Mouse (Mus musculus): ENCODE results near the gene Nupl2. TPM values are rescaled to one million over a fixed set of nuclear protein-coding genes. Genes with fewer than 3 reads are reported as not detected.

Gene Nupl2
- total RNA-seq (2015) (3.9 and 7.7 TPM in 2 replicates), total RNA-seq (2017) (4.4 and 4.5 TPM in 2 replicates)

DNA sequence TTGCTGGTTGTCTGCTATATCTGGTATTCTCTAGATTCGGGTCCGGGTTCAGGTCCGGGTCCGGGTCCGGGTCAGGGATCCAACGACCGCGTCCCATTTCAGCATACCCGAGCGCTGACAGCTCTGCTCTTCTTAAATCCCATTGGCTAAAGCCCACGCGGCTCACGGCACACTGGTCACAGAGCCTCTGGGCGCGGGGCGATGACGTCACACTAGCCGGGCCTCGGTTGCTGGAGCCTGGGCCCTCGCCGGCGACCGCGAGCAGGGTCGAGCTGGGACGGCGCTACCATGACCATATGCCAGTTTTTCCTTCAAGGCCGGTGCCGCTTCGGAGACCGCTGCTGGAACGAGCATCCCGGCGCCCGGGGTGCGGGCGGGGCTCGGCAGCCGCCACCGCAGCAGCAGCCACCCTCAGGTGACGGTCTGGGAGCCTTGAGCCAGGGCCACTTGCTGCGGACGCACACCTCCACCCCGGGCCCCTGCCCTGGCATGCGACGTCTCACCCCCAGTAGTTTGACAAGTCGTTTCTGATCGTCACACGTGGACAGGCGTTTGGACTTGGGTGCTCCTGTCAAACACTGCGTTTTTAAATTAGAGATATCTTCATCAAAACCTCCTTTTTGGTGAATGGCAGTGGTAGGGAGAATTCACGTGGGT lies at the start of gene Nupl2:
Gene Nupl2 (plus strand): TSS at position 175 of the 657 bp plus-strand sequence.
- peak; percentile 100 for ATAC-seq (ENCODE audit: poor library complexity, severe bottlenecking)

DNA sequence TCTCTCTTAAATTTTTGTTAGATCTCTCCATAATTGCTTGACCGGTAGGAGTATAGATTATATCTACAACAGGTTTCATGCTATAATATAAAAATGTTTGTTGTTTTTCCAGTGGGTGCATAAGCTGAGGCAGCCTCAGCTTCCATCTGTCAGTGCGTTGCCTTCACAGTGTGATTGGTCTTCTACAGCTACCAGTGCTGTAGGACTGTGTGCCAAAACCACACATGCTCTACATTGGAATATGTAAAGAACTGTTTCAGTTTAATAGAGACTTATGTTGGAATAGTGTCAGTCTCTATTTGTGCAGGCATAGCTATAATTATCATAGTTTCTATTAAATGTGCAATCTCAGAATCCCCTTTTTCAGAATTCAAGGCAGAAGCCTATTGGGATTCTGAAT lies 42.5 kb upstream of the Nupl2 start:
- no peak for ATAC-seq (ENCODE audit: poor library complexity, severe bottlenecking)

DNA sequence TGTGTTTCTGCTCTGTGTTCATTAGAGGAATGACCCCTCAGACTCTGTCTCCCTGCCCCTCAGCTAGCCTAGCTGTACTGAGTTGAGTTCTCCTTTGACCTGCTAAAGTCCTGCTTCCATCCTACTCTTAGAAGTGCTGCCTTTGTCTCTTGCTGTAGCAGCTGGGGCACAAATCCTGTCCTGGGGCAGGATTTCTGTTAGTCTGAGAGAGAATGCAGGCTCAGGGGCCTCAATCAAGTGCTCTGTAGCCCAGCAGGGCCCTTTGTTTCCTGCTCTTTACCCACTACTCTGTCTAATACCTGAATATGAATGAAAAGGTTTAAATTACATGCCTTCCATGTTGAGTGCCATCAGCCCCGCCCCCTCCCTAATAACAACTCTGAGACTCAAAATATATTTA lies 40.6 kb upstream of the Nupl2 start:
- no peak for ATAC-seq (ENCODE audit: poor library complexity, severe bottlenecking)

DNA sequence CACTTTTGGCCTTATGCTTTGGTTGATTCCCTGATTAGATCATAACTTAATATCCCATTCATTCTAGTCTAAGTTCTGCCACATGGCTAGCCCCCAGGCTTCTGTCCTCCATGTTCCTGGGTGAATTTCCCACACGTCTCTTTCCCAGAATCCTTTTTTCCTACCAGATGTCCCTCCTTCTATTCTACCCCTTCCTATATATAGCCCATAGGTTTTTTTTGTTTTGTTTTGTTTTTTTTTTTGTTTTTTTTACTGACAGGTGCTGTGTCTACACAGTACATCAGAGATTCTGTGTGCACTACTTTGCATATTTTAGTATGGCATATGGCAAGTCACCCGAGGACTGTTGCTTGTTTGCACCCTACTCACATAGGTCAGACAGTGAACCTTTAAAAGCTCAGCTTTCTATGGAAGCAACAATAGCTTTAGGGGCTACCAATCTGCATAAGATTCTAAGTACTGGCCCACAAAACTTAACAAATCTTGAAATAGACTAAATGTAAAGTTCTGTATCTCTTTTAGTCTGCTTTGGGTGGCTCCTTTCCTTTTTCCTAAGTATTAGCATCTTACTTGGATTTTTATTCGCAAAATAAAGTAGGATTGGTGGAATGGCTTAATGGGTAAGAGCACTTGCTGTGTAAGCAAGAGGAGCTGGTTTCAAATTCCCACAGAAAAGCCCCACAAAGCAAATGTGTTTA lies 40.0 kb upstream of the Nupl2 start:
- no peak for ATAC-seq (ENCODE audit: poor library complexity, severe bottlenecking)

DNA sequence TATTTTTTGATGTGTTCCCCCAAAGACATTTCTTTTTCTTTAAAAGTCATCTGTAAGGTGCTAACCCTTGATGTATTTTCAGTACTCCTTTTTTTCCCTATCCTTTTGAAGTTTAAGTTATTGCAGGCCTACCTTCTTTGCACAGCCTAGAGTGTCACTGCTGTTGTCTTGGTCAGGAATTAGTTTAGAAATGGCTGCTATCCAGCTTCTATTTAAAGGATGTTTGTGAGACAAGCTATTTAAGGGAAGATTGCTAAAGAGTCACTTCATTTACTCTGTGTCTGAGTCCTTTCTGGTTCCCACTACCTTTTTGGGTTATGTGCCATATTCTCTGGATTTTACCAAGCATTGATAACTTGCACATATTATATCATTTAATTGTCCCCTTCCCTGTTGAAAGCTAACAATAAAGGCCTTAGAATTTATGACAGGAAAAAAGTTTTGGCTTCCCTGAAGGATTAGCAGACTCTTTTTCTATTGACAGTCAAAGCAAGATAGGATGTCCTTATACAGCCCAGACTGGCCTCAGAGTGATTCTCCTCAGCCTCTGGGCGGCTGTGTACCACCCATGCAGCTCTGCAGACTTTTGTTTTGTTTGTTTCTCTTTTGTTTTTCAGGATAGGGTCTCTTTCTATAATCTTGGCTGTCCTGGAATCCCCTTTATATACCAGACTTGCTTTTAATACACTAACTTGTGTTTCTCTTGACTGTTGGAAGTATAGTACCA lies 38.7 kb upstream of the Nupl2 start:
- no peak for ATAC-seq (ENCODE audit: poor library complexity, severe bottlenecking)

DNA sequence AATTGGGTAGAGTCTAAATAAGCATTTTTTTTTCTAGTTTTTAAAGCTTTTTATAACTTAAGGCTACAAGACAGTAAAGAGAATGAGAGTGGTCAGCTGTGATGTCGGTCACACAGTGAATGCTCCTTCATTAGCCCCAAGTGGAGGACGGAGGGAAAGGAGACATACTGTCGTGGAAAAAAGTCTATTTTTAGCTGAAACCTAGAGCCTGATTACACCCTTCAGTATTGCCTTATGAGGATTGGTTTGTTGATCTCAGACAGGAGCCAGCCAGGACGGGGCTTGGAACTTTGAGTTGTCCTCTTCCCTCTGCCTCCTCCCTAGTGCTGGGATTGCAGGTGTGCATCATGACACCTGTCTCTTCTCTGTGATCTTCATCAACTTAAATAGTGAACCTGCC lies 37.8 kb upstream of the Nupl2 start:
- no peak for ATAC-seq (ENCODE audit: poor library complexity, severe bottlenecking)

DNA sequence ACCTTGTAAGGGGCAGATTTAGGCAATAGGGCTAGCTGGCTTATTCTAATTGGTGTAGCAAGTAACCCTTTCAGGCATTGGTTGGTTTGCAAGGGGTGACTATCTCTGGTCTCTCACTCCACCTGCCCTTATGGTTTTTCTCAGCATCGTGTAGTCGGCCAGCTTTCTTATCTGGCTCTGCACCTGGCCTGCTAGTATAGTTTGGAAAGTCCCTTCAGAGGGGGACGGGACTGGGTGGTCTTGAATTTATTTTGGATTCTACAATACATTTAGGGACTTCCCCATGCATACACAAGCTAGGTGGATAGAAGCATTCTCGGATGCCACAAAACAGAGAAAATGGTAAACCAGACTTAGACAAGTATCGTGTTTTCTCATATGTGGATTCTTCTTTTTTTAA lies 17.8 kb upstream of the Nupl2 start:
- ATAC-seq (ENCODE audit: poor library complexity, severe bottlenecking), result no peak

DNA sequence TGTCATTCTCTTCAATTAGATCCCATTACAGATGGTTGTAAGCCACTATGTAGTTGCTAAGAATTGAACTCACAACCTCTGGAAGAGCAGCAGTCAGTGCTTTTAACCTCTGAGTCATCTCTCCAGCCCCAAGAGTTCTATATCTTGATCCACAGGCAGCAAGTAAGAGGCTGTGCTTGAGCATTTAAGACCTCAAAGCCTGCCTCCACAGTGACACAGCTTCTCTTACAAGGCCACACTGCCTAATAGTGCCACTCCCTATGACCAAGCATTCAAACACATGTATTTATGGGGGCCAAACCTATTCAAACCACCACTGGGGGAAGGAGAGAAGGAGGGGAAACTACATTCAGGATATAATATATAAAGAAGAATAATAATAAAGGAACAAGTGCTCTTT lies 12.6 kb upstream of the Nupl2 start:
- no peak for ATAC-seq (ENCODE audit: poor library complexity, severe bottlenecking)

DNA sequence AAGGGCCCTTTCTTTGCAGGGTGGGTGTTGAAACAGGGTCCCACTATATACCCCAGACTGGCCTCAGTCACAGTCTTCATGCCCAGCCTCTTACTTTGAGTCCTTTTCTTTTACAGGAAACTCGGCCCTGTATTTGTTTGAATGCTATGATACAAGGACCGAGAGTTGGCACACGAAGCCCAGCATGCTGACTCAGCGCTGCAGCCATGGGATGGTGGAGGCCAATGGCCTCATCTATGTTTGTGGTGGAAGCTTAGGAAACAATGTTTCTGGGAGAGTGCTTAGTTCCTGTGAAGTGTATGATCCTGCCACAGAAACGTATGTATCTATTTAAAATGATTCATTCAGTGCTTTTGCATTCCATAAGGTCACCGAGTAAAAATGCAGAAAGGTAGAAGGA lies 8.0 kb upstream of the Nupl2 start:
- ATAC-seq (ENCODE audit: poor library complexity, severe bottlenecking), result no peak

DNA sequence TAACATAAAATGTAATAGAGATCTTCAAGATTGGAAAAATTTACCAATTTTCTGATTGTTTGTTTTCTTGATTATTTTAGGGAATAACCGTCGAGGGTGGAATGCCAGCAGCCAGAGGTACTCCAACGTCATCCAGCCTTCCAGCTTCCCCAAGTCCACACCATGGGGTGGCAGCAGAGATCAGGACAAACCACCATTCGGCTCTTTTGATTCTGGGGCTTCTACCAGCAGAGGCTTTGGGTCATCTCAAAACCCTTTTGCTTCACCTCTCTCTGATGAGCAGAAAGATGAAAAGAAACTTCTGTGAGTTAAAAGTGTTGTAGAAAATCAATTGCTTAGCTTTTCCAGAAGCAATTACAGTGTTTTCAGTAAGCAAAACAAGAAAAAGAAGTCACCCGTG lies 2.5 kb downstream of the Nupl2 start:
- no peak for ATAC-seq (ENCODE audit: poor library complexity, severe bottlenecking)

DNA sequence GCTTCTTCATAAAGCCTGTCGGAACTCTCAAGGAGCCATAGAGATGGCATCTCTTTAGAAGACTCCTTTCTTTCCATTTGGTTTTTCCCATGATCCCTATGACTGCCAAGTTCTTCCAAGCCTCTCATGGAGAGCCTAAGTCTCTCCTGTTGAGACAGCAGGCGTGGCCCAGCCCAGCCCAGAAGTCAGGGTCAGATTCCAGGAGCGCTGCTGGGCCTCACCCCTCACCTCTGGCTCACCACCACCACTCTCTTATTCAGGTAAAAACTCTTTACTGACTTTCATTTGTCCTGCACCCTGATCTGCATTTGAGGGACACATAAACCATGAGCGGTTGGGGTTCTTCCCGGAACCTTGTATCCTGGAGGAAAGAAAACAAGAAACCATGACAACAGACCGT lies 5.1 kb downstream of the Nupl2 start:
- ATAC-seq (ENCODE audit: poor library complexity, severe bottlenecking), result no peak

DNA sequence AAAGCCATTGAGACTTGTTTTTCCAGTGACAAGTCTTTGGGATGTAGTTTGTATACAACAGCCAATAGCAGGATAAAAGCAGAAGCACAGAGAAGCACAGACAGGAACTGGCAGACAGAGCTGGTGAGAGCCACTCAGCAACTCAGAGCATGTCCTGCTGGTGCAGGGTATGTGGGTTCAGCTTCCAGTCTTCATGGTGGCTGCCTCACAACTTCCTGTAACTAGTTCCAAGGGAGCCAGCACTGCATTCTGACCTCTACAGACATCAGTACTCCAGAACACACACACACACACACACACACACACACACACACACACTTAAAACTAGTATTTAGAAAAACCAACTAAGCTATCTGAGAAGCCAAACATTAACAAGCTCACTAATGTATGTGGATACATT lies 7.3 kb downstream of the Nupl2 start:
- no peak for ATAC-seq (ENCODE audit: poor library complexity, severe bottlenecking)

DNA sequence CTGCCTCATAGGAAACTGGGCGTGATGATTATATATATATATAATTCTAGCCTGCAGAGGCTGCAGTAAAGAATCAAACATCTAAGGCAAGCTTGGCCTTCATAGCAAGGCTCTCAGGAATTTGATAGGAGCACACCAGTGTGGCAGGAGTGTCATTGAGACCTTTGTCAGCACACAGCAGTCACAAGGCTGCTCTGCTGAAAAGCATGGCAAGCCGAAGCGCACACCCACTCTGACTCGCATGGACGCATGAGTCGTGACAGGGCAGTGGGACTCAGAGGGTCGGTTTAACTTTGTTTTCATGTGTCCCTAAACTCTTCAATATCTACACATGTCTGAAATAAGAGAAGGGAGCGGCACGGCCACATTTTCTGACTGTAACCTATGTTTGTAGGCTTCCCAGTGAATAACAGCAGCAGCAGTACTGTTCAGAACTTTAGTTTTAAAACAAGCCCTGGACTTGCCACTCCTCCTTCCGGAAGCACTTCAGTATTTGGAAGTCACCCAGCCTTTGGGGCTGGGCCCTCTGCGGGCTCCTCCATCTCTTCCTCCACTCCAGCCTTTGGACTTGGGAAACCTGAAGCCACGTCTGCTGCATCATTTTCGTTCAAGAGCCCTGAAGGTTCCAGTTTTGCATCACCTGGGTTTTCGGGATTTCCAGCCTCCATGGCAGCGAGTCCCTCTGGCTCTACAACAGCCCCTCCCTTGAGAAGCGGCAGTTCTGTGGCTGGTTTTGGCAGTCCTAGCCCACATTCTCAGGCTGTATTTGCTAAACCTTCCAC lies 16.9 kb downstream of the Nupl2 start:
- ATAC-seq (ENCODE audit: poor library complexity, severe bottlenecking), result no peak

DNA sequence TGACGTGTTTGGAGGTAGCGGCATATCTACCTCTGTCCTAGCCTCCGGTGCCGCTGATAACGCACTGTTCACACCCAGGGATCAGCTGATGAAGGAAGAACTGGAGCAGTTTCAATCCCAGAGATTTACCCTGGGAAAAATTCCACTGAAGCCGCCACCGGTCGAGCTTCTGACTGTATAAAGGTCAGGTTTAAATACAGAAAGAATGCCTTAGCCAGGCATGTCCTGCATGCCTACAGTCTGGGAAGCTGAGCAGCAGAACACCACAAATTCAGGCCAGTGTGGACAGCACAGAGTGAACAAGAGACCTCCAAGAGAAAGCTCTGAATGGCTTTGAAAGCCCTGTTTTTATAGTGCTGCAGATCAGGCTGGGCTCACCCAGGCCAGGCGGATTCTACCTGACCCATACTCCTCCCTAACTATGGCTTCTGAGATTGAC lies 17.6 kb downstream of the Nupl2 start:
- no peak for ATAC-seq (ENCODE audit: poor library complexity, severe bottlenecking)

DNA sequence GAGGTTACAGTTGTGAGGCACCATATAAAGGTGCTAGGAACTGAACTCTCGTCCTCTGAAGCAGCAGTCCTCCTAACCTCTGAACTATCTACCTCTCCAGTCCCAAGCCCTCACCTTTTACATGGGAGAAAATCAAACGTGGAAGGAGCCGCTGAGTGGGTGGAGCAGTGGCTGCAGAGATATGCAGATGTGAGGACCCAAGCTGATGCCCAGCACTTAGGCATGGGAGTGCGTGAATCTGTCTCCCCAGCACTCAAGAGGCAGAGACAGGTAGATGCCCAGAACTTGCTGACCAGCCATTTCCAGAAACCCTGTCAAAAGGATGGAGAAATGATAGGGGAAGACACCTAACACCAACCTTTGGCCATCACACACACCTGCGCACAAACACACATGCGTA lies 18.3 kb downstream of the Nupl2 start:
- ATAC-seq (ENCODE audit: poor library complexity, severe bottlenecking), result no peak

DNA sequence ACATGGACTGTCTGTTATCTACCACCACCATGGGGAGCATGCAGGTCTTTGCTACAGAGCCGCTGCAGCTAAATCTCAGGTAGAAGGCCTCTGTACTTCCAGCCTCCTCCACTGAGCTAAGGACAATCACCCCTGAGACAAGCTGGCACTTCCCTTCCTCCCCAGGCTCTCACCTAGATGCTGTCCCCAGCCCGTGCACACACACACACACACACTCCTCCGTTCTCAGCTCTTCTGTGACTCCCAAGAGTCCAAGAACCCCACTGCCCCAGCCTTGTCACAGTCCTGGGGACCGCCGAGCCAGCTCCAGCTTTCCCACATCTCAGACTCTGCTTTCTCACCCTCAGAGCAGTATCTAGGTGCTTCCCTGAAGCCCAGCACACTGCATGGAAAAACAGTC lies 19.2 kb downstream of the Nupl2 start:
- ATAC-seq (ENCODE audit: poor library complexity, severe bottlenecking), result no peak

DNA sequence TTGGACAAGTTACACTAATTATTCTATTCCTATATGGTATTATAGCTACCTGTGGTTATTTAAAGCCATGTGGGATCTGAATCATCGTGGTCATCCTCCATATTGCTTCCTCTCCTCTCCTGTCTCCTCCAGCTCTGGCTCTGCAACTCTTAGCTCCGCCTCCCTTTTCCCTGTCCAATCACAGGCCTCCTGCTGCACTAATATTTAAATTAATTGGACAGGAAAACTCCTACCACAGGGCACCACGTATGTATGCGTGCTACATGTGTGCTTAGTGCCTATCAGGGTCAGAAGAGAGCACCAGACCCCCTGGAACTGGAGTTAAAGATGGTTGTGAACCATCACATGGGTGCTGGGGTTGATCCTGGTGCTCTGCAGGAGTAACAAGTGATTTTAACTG lies 23.7 kb downstream of the Nupl2 start:
- ATAC-seq (ENCODE audit: poor library complexity, severe bottlenecking), result no peak

DNA sequence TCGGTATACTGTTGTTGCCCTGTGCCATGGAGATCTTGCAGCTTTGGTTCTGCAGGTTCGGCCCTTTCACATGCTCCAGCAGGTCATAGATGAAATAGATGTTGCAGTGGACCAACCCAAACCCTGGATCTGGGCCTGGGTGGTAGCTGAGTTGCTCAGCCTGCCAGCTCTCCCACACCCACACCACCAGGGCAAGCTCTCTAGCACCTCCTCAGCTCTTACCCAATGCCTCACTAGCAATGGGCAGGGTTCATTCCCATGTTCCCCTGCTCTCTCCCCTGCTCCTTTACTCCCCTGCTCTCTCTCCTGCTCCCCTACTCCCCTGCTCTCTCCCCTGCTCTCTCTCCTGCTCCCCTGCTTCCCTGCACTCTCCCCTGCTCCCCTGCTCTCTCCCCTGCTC lies 27.1 kb downstream of the Nupl2 start:
- no peak for ATAC-seq (ENCODE audit: poor library complexity, severe bottlenecking)

DNA sequence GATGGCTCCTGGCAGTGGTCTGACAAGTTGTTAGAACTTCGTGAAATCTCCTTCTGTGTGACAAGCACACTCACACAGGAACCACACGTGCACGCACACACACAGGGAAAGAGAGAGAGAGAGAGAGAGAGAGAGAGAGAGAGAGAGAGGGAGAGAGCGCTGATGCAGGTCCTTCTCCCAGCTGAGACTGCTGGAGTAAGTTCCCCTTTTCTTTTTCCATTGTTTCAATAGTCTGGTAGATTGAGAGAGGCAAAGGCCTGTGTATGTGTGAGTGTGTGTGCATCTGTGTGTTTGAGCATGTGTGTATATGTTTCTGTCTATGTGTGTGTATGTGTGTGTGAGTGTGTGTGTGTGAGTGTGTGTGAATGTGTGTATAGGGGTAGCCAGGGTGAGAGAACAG lies 36.2 kb downstream of the Nupl2 start:
- ATAC-seq (ENCODE audit: poor library complexity, severe bottlenecking), result no peak

DNA sequence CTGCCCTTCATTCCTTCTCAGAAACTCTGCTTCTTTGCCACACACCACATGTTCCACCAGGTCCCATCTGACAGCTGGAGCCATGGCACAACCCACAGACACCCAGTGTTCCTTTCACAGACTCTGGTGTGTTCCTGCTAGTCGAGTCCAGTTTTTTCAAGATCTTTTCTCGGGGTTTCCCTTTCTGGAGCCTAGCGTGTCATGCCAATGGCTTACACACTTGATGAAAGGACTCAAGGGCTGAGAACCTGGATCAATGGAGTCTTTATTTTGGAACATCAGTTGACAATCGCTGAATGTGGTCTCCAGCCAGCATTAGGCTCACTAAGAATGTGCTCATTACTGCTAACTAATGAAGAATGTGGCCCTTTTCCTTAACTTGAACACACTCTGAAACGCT lies 37.7 kb downstream of the Nupl2 start:
- no peak for ATAC-seq (ENCODE audit: poor library complexity, severe bottlenecking)

DNA sequence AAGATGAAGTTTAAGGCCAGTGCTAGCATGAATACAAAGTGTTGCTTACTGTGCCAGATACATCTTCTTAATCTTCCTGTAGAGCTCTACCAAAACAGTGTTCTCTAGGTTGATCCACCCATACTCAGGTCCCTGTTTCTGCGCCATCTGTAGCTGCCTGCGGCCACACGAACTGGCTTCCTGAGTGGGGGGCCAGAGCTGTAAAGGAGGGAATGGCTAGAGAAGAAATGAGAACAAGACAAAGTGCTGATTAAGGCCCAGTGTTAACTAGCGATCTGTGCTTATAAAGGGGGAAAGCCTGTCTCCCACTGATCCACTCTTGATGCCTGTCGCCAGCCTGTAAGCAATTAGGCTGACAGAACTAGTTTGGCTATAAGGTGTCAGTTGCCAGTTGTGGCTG lies 38.5 kb downstream of the Nupl2 start:
- ATAC-seq (ENCODE audit: poor library complexity, severe bottlenecking), result no peak

All from megakaryocyte, adult 5-6 weeks (primary cell).